Mouse (Mus musculus) lung, postnatal 36 days (tissue): ENCODE results near the gene Gm5901.
"Not testable (repeated sequence)": the region's sequence is repeated elsewhere in the genome, so short reads cannot be mapped to it uniquely, and the experiment has no call there.

Experiments used
- DNase-seq: peaks from one replicate; pipeline ENCODE4 v3.0.0; 2022; ENCODE audit warnings: mixed read lengths

Gene Gm5901

DNA sequence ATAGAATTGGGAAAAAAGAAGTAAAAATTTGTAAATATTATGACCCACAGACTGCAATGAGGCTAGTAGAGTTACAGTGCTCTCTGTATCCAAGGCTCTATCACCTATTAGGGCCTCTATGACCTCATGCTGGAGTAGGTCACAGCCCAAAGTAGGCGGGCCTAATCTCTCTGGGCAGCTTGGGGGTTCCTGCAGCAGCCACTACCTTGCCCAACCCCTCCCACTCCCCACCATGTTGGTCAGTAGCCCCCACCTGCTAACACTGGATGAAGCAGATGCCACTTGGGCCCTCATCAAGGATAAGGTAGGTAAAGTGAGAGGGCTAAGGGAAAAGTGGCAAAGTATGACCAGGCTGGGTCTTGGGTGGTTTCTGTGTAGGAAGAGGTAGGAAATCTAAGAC is at the start of gene Gm5901:
Gene Gm5901 (plus strand): TSS at position 173 of the 400 bp plus-strand sequence.
- DNase-seq = no peak

- DNase-seq = no peak
Measured at GRCm38 (mm10) chr7:105325302-105325701, 49.5 kb upstream of the Gm5901 start.

- DNase-seq = no peak
Measured at GRCm38 (mm10) chr7:105334004-105334403, 40.8 kb upstream of the Gm5901 start, which contains the start of gene Olfr690. Olfr690 (minus strand) TSS chr7:105334104.

- no peak for DNase-seq
Measured at GRCm38 (mm10) chr7:105342170-105342569, 32.7 kb upstream of the Gm5901 start, which contains the start of gene Olfr691. Olfr691 (minus strand) TSS chr7:105342270.

DNA sequence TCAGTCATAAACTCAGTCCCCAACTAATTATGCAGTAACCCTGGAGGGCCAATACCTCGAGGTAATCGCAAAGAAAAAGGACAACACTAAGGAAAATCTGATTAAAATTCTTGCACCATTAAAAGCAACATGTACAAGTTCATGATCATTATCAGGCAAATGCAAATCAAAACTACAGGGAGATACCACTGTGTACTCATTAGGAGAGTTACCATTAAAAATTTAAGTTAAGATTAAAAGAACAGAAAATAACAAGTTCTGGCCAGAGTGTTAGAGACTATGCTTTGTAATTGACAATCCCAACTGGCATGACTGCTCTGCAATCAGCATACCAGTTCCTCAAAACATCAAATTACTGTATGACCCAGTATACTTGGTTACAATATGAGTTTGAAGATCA is 32.1 kb upstream of the Gm5901 start:
- DNase-seq = no peak

DNA sequence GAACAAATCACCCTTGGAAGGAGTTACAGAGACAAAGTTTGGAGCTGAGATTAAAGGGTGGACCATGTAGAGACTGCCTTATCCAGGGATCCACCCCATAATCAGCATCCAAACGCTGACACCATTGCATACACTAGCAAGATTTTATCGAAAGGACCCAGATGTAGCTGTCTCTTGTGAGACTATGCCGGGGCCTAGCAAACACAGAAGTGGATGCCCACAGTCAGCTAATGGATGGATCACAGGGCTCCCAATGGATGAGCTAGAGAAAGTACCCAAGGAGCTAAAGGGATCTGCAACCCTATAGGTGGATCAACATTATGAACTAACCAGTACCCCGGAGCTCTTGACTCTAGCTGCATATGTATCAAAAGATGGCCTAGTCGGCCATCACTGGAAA is 18.8 kb upstream of the Gm5901 start:
- not testable (repeated sequence) for DNase-seq

- DNase-seq = not testable (repeated sequence)
Measured at GRCm38 (mm10) chr7:105356487-105356886, 18.4 kb upstream of the Gm5901 start.

DNA sequence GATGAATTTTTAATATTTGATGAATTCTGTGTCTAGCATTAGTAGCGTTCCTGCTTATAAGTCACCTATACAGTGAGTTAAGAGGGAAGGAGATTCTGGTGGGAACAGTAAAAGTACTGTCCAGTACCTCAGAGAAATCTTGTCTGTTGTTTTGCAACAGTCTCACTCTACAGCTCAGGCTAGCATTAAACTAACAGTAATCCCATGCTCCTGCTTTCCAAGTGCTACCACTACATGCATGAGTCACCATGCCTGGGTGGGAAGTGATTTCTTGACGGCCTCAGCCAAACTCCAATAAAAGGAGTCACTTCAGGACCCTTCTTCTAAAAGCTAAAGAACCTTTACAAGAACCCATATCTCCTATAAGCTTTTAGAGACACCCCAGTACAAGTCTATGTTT is 13.1 kb upstream of the Gm5901 start:
- DNase-seq = no peak

- DNase-seq = no peak
Measured at GRCm38 (mm10) chr7:105367268-105367667, 7.6 kb upstream of the Gm5901 start.

DNA sequence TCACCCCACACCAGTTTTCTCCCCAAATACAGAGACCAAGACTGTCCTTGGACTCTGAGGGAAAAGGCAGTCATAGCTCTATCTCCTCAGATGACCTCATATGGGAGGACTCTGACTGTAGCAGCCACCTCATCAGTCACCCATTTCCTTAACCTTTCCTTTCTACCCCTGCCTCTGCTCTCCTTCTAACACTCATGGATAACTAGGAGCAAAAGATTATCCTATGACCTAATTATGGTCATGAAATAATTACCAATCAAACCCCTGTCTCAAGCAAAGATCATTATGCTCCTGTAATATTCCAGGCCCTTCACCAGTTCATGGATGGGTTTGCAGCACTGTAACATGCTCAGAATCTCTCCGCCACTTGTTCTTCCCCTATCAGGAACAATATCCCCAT is 6.9 kb upstream of the Gm5901 start, which contains the start of gene Olfr692:
Gene Olfr692 (plus strand): TSS at position 301 of the 400 bp plus-strand sequence.
- no peak for DNase-seq

DNA sequence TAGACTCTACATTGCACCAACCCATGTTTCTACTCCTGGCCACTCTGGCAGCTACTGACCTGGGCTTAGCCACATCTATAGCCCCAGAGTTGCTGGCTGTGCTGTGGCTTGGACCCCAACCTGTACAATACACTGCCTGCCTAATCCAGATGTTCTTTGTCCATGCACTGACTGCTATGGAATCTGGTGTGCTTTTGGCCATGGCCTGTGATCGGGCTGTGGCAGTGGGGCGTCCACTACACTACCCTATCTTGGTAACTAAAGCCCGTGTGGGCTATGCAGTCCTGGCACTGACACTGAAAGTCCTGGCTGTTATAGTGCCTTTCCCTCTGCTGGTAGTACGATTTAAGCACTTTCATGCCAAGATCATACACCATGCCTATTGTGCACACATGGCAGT is 6.3 kb upstream of the Gm5901 start:
- no peak for DNase-seq

DNA sequence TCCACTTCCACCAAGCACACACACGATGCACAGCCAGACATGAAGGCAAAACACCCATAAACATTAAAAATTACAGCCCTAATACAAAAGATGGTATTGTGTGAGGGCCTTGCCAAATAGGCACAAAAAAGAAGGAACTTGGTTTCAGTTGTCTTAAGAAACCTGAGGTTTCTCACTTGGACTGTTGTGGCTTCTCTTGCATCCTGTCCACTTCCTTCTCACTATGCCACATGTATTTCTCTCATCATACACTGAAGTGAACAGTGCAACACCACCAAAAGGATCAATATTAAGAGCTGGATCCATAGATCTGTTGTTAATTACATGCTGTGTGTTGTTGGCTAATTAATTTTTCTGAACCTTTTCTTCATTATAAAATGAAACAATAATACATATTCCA is 1.9 kb upstream of the Gm5901 start:
- peak; percentile 16 for DNase-seq

GRCm38 (mm10) chr7:105373509-105373908 is 1.3 kb upstream of the Gm5901 start:
- DNase-seq = peak; percentile 14

GRCm38 (mm10) chr7:105373976-105374375 is 862 bp upstream of the Gm5901 start:
- no peak for DNase-seq

GRCm38 (mm10) chr7:105380329-105380728 is 5.5 kb downstream of the Gm5901 start:
- DNase-seq = no peak

- DNase-seq = no peak
Measured at GRCm38 (mm10) chr7:105387696-105388095, 12.9 kb downstream of the Gm5901 start.

DNA sequence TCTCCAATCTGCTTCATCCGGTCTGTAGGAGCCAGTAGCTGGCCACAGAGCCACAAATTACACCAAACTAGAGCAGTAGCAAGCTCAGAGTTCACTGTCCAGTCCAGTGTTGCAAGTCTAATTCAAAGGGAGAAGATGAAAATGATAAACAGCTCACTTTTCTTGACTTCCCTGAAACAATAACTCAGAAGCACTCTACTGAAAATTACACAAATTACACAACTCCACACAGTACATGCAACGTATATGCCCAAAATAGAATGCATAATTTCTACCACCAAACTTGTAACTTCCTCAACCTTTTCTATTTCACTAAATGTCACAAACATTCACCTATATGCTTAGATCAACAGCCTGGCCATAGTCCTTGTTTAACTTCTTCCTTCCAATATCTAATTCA is 15.4 kb downstream of the Gm5901 start:
- no peak for DNase-seq

DNA sequence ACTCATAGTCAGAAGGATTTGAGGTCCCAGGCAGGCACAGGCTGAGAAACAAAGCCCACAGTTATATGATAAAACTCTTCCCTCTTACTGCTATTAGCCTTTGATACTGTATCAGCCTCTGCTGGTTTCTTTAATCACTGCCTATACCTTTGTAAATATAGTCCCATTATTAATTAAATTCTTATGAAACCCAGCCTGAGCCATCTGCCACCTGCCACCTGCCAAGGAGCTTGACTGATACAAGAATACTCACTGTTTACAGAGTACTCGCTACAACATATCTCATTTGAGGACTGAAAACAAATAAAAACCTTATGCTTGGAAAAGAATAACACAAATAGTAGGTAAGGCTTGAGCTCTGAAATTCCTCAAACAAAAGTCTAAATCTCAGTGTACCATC is 19.8 kb downstream of the Gm5901 start:
- DNase-seq = no peak

- DNase-seq = no peak
Measured at GRCm38 (mm10) chr7:105395131-105395820, 20.4 kb downstream of the Gm5901 start.

GRCm38 (mm10) chr7:105396126-105396525 is 21.3 kb downstream of the Gm5901 start:
- no peak for DNase-seq

GRCm38 (mm10) chr7:105399058-105399934 is 24.5 kb downstream of the Gm5901 start:
- peak; percentile 6 for DNase-seq

DNA sequence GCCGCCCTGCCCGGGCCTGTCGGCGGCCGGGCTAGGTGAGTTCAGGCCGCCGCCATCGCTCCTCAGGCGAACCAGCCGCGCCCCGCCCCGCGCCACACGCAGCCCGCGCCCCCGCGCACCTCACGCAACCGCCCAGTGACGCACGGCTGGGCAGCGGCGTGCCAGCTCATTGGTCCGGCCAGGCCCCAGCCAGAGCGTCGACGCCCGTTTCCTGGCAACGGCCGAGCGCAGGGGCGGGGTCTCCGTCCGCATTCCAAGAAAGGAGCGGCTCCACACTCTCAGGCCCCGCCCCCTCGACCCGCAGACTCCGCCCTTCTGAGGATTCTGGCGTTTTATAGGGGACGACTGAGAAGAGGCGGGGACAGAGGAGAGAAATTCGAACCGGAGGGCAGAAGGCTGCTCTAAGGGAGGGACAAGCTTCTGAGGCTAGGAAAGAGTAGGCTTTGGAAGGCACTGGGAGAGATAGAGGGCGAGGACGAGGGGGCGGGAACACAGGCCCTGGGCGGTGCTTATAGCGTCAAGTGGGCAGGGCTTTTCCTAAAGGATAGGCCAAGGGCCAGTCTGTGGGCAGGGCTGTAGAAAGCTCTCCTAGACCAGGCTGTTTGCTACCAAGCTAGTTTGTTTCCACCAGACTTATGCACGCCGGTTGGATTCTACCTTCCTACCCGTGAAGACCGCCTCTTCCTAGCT is 25.2 kb downstream of the Gm5901 start, which contains the start of gene Fam160a2:
Gene Fam160a2 (minus strand): TSS at position 120 of the 690 bp plus-strand sequence.
- peak; percentile 100 for DNase-seq

DNA sequence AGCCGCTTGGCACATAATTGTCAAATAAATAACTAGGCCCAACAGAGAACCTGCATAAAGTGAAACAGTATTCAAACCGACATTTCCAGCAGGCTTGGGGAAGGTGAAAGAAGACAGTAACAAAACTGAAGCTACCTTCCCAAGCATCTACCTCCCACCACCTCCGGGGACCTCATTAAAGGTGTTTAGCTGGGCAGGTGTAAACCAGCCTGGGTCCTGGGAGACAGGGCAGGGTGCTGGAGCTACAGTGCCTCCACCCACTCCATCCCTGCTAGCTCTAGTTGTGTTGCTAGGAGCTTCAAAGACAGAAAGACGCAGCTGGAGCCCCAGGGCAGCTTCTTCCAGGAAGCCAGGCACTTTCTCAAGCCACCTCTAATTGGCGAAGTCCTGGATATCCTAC is 29.4 kb downstream of the Gm5901 start, which contains the start of gene Cnga4:
Gene Cnga4 (plus strand): TSS at position 301 of the 400 bp plus-strand sequence.
- no peak for DNase-seq
